Mouse (Mus musculus) liver, adult 2 months (tissue): ENCODE data around the gene Clec3a.

Experiments
- CTCF ChIP-seq: fragments of 200-500 bp; IDR thresholded peaks from 2 replicates; pipeline ENCODE4 v1.5.1; 2011; ENCODE audit warnings: low read depth, low read length, control low read depth
- POLR2A ChIP-seq: fragments of 200-500 bp; IDR thresholded peaks from 2 replicates; pipeline ENCODE4 v1.6.1; 2011; ENCODE audit warnings: low read length, control low read depth; ENCODE audit not compliant: insufficient read depth; ENCODE audit errors: extremely low read depth

- no peak for TF ChIP-seq POLR2A
- TF ChIP-seq CTCF: no peak
These were observed 43.5 kb upstream of the Clec3a start for GRCm38 (mm10) chr8:114374390-114374789.
